Mouse (Mus musculus) liver, postnatal 0 days (tissue): ENCODE data around the gene Lpar2. TPM values are rescaled to one million over a fixed set of nuclear protein-coding genes. Genes with fewer than 3 reads are reported as not detected.

Experiments
- ATAC-seq: fragments of 200-750 bp; cut with Nextera tagmentation; 2 replicates; pipeline ENCODE4 v1.8.0; 2017; ENCODE audit warnings: mild to moderate bottlenecking, moderate library complexity
- DNase-seq: peaks from one replicate; pipeline ENCODE4 v3.0.0-alpha.2; 2016
- H3K27ac ChIP-seq: fragments of 300-500 bp; sonication (generic); 2 replicates; pipeline ENCODE4 v1.5.1; 2014; ENCODE audit warnings: antibody characterized with exemption, moderate library complexity, mild to moderate bottlenecking, low read depth
- H3K27me3 ChIP-seq: fragments of 300-500 bp; sonication (generic); 2 replicates; pipeline ENCODE4 v1.6.1; 2014; ENCODE audit warnings: low read length, control low read depth, mixed read lengths; ENCODE audit not compliant: insufficient read depth
- H3K36me3 ChIP-seq: fragments of 300-500 bp; sonication (generic); replicated peaks from 2 replicates; pipeline ENCODE4 v1.6.1; 2014; ENCODE audit warnings: mild to moderate bottlenecking, control low read depth, low read length, moderate library complexity, mixed read lengths; ENCODE audit not compliant: insufficient read depth
- H3K4me1 ChIP-seq: fragments of 300-500 bp; sonication (generic); 2 replicates; pipeline ENCODE4 v1.6.1; 2014; ENCODE audit warnings: antibody characterized with exemption, mild to moderate bottlenecking, control low read depth; ENCODE audit not compliant: insufficient read depth
- H3K4me2 ChIP-seq: fragments of 300-500 bp; sonication (generic); 2 replicates; pipeline ENCODE4 v1.6.1; 2014; ENCODE audit warnings: low read depth, mild to moderate bottlenecking, low read length, moderate library complexity, mixed read lengths
- H3K4me3 ChIP-seq: fragments of 300-500 bp; sonication (generic); 2 replicates; pipeline ENCODE4 v1.5.1; 2014; ENCODE audit warnings: low read depth, low read length
- H3K9ac ChIP-seq: fragments of 300-500 bp; sonication (generic); replicated peaks from 2 replicates; pipeline ENCODE4 v1.6.1; 2014; ENCODE audit warnings: mild to moderate bottlenecking, moderate library complexity
- H3K9me3 ChIP-seq: fragments of 300-500 bp; sonication (generic); 2 replicates; pipeline ENCODE4 v1.6.1; 2016; ENCODE audit warnings: mild to moderate bottlenecking, control low read depth, low read length, mixed read lengths
- CTCF ChIP-seq: sonication (generic); IDR thresholded peaks from 2 replicates; pipeline ENCODE4 v1.5.1; 2016; ENCODE audit warnings: antibody characterized with exemption, low read depth
- EP300 ChIP-seq: IDR thresholded peaks from 2 replicates; pipeline ENCODE4 v1.6.1; 2016; ENCODE audit warnings: antibody characterized with exemption, low read depth, mild to moderate bottlenecking
- WGBS: fragments of 180-500 bp; shearing (Covaris S2); extraction: QIAGEN DNeasy Blood & Tissue Kit; methylation state at CpG from one replicate; pipeline ENCODE4 v1.1.7; 2014; ENCODE audit not compliant: insufficient replicate concordance; 5-methylcytosine and 5-hydroxymethylcytosine counted together
- polyA plus RNA-seq: library from polyadenylated mRNA; unstranded; fragments of >200 nt; fragmentation: Nextera tagmentation; extraction: Ambion mirVana; gene quantifications from 2 replicates; pipeline ENCODE4 v1.2.1, GENCODE M21; 2015

Gene Lpar2
- polyA plus RNA-seq, 1 experiment from 2014 or later, result 0.05 TPM

DNA sequence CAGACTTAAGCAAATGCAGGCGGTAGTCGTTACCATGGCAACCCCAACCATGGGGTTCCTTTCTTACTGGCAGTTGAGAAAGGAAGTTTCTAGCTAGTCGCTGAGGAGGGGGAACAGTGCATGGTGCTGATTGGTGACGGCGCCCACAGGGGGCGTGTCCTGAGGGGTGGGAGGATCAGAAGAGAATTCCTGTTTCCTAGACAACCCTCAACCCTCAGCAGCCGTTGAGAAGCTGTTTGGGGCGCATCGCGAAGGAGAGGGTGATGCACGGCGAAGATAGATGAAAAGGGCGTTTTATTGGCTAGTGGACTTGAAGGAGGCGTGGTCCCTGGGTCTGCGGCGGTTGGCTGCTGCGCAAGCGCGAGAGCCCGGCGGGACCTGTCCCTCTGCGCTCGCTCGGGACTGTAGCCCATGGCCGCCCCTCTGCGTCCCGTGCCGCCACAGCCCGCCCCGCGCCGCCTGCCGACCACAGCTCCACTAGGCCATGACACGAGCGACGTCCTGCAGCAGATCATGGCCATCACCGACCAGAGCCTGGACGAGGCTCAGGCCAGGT is 10.1 kb downstream of the Lpar2 start, which contains the start of gene Pbx4:
Gene Pbx4 (plus strand): TSS at position 194 of the 556 bp plus-strand sequence.
- Histone ChIP-seq H3K27ac (no peak within 1 kb of the TSS; the same call in 1 of the 2 replicates), H3K4me1 (peaks cover 13% of the 10 kb centered on the region), H3K27me3 (no peaks in the 10 kb centered on the region), H3K36me3 (no peaks in the 10 kb centered on the region; the same call in 1 of the 2 replicates), H3K4me3 (peak within 1 kb of the TSS; percentile 60), H3K9me3 (no peaks in the 10 kb centered on the region), H3K9ac (peak within 1 kb of the TSS; percentile 62), H3K4me2 (peak within 1 kb of the TSS; percentile 96)
- WGBS, result under 1% methylated on average over 37 of the region's 38 CpGs
- TF ChIP-seq EP300 (no peak), CTCF (peak; percentile 29)
- ATAC-seq (peak; percentile 87), DNase-seq (peak; percentile 84)

DNA sequence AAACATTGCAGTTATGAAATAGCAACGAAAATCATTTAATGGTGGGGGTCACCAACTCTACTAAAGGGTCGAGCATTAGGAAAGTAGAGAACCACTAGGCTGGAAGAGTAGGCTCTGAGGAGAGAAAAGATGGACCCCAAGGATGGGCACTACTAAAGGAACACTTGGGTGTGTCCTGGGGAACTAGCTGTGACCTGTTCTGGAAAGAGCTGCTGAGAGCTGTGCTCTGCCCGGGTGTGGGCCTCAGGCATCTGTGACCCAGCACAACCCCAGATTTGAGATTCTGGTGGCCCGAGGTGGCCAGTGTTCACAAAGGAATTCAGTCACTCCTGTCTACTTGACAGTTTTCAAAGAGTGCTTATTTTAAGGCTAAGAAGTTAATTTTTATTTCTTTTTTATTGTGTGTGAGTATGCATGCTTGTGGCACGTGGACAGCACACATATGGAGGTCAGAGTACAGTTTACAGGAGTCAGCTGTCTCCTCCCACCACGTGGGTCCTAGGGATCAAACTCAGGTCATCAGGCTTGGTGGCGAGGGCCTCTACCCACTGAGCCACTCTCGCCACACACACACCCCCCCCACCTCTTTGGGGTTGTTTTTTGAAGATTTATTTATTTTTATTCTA is 14.9 kb downstream of the Lpar2 start:
- Histone ChIP-seq H3K4me2 (no peak overlapping the region), H3K36me3 (no peaks in the 10 kb centered on the region; the same call in 1 of the 2 replicates), H3K9ac (no peak overlapping the region), H3K27ac (no peak overlapping the region), H3K4me1 (peaks cover 8% of the 10 kb centered on the region), H3K27me3 (no peaks in the 10 kb centered on the region), H3K9me3 (no peaks in the 10 kb centered on the region), H3K4me3 (no peak overlapping the region)
- WGBS, result 68% methylated on average over 8 of the region's 8 CpGs
- peak; percentile 72 for ATAC-seq
- no peak for DNase-seq
- TF ChIP-seq CTCF, result no peak

DNA sequence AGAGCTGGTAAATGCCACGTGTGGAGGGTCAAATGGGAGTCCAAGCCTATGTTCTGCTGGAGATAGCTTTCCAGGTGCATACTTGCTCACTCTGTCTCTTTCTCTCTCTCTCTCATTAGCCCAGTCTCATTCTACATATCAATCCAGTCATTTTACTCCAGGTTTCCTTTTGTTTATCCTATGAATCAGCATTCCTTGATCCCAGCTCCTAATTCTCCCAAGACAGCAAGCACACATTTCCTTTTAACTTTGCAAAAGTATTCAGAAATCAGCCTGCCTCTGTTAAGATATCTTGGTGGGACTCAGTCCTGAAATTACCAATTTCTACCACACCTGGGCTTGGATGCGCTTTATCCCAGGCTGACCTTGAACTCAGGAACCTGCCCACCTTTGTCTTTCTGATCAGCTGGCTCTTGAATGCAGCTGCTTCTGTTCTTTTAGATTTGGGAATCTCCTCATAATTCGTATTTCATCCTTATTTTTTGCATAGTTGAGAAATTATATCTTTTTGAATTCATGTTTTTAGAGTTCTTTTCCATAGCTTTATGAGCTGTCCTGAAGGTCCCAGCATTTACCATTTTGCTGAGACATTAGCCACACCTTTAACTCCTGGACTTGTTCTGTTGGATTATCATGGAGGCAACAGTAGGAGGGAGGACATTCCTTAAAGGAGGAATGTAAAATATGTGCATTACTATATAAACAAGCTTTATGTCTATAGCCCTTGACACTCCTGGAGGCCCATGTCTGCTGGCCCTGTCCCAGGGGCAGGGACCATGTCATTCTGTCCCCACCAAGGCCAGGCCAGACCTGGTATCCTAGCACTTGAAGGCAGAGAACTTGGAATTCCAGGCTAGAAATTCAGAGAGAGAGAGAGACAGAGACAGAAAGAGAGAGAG is 25.2 kb downstream of the Lpar2 start:
- Histone ChIP-seq H3K4me2 (no peak overlapping the region), H3K4me3 (no peak overlapping the region), H3K4me1 (0 out of 2 replicates have a peak, but pooled peaks cover 6% of the 10 kb centered on the region), H3K27me3 (no peaks in the 10 kb centered on the region), H3K27ac (no peak overlapping the region), H3K9ac (no peak overlapping the region), H3K36me3 (no peaks in the 10 kb centered on the region), H3K9me3 (no peaks in the 10 kb centered on the region)
- WGBS, result 70% methylated on average over 3 of the region's 3 CpGs
- DNase-seq (no peak), ATAC-seq (no peak)
- TF ChIP-seq CTCF, result no peak
- no peak for TF ChIP-seq EP300

DNA sequence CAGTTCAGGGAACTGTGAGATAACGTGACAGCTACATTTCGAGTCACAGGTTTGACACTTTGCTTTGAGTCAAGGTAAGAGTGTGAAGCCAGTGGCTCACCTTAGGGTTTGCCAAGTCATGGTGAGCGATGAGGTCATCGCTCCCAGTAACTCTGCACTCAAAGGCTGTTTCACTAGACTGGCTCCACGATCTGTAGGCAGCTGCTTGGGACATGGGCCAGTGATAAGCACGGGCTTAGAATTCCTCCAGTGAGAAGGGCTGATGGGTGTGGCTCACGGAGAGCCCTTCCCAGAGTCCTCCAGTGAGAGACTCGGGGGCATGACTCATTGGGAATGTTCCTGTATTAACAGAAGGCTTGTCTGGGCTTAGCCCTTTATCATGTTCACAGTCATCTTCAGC is 26.7 kb downstream of the Lpar2 start:
- H3K9ac ChIP-seq, result no peak overlapping the region
- WGBS, result 74% methylated on average over 8 of the region's 8 CpGs
- H3K36me3 ChIP-seq, result no peaks in the 10 kb centered on the region
- no peak overlapping the region for H3K27ac ChIP-seq
- TF ChIP-seq EP300 (no peak), CTCF (no peak)
- H3K4me1 ChIP-seq, result 0 out of 2 replicates have a peak, but pooled peaks cover 6% of the 10 kb centered on the region
- no peak overlapping the region for H3K4me3 ChIP-seq
- DNase-seq (no peak), ATAC-seq (peak; percentile 41; the same call in 1 of the 2 replicates)
- no peaks in the 10 kb centered on the region for H3K9me3 ChIP-seq
- H3K4me2 ChIP-seq, result no peak overlapping the region
- no peaks in the 10 kb centered on the region for H3K27me3 ChIP-seq

DNA sequence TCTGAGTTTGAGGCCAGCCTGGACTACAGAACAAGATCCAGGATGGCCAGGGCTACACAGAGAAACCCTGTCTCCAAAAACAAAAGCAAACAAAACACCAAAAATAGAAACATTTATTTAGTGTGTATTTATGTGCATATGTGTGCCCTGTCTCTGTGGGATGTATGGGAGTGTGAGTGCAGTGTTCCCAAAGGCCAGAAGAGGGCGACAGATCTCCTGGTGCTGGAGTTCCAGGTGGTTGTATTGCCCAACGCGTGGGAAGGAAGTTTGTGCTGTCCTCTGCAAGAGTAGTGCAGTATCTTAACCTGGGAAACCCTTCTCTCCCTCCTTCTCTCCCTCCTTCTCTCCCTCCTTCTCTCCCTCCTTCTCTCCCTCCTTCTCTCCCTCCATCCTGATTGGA is 27.7 kb downstream of the Lpar2 start:
- no peak overlapping the region for H3K27ac ChIP-seq
- H3K9me3 ChIP-seq, result no peaks in the 10 kb centered on the region
- no peak overlapping the region for H3K4me3 ChIP-seq
- no peak overlapping the region for H3K9ac ChIP-seq
- 32% methylated on average over 3 of the region's 3 CpGs for WGBS
- H3K27me3 ChIP-seq, result no peaks in the 10 kb centered on the region
- H3K4me2 ChIP-seq, result no peak overlapping the region
- TF ChIP-seq EP300 (no peak), CTCF (peak; percentile 73)
- 0 out of 2 replicates have a peak, but pooled peaks cover 6% of the 10 kb centered on the region for H3K4me1 ChIP-seq
- no peaks in the 10 kb centered on the region for H3K36me3 ChIP-seq
- DNase-seq (peak; percentile 56), ATAC-seq (no peak)
